Mouse (Mus musculus) testis, postnatal 10 days (tissue): ENCODE results near the gene Slc11a2.
A peak's percentile ranks its signal among the peaks of the same experiment; 100 is the strongest.
"Not testable (repeated sequence)": the region's sequence is repeated elsewhere in the genome, so short reads cannot be mapped to it uniquely, and the experiment has no call there.

ENCODE experiments used
- DNase-seq: peaks from one replicate; pipeline ENCODE4 v3.0.0; 2021; ENCODE audit warnings: low spot score

Slc11a2 gene

DNA sequence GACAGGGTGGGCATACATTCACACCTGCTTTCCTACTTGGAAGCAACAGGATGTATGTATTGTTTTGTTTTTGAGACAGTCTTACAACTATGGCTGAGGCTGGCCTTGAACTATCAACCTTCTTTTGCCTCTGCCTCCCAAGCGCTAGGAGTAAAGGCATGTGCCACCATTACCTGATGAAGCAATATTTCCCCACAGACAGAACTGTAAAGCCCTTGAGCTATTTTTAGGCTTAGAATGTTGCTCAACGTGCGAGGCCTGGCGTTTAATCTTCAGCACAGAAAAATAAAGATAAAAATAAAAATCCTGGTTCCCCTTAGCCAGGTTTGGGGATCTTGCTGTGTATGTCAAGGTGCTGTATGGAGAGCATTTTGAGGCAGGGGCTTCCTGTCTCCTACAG, 11.2 kb upstream of the Slc11a2 start:
- DNase-seq: no peak

GRCm38 (mm10) chr15:100433234-100433633, 8.4 kb upstream of the Slc11a2 start:
- DNase-seq: no peak

- DNase-seq: no peak
Measured at GRCm38 (mm10) chr15:100429959-100430565, 5.2 kb upstream of the Slc11a2 start.

- no peak for DNase-seq
Measured at GRCm38 (mm10) chr15:100428296-100428905, 3.5 kb upstream of the Slc11a2 start.

DNA sequence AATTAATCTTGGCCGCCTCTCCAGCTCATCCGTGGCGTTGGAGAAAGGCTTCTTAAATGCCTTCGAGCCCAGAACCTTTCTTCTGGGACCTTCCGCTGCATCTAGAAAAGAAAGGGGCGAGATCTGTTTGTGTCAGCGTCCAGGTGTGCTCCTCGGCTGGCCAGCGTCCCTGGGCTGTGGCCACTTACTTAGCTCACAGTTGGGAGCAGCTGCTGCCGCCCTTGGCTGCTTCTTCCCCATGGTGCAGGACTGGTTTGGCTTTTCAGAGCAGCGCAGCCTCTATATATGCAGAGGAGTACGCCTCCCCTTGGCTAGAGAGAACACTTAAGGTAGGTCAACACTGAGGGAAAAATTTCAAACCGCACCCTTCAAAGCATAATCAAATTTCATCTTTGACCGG, 956 bp downstream of the Slc11a2 start:
- peak; percentile 69 for DNase-seq

GRCm38 (mm10) chr15:100422899-100423860, 1.7 kb downstream of the Slc11a2 start:
- peak; percentile 98 for DNase-seq

- DNase-seq: peak; percentile 65
Measured at GRCm38 (mm10) chr15:100422476-100422875, 2.4 kb downstream of the Slc11a2 start.

- DNase-seq: not testable (repeated sequence)
Measured at GRCm38 (mm10) chr15:100421758-100422197, 3.1 kb downstream of the Slc11a2 start, which contains the start of gene Gm5475. Gene Gm5475, plus strand, starts transcription at chr15:100422147.

- DNase-seq: no peak
Measured at GRCm38 (mm10) chr15:100421059-100421757, 3.7 kb downstream of the Slc11a2 start.

DNA sequence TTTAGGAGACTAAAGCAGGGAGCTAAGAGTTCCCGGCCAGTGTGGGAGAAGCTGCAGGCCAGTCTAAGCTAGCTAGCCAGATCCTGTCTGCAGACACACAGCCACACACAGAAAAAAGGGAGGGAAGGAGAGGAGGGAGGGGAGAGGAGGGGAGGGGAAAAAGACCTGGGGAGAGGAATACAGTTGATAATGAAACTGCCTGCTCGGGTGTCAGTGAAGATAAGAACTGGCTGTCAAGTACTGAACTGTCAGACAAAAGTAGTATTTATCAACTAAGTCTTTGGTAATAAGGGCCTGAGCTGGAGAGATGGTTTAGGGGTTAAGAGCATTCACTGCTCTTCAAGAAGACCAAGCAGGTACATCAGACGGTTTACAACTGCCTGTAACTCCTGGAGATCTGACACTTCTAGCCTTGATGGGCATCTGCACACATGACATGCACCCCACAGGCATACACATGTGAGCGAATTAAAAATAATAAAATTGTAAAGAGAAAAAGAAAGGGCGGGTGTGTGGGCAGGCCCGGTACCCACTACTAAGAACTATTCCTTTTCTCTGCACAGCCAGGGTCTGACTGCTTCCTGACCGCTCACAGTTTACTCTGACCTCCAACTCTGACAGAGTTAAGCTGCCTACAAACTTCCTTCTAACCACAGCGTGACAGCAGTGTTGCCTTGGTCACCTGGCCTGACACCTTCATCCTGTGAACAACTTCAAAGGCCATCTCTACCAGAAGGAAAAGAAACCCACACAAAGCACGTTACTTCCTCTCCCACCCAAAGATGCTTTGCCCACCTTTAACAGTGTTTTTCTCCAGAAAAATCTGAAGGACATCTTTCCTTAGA, 4.7 kb downstream of the Slc11a2 start:
- DNase-seq: no peak

- no peak for DNase-seq
Measured at GRCm38 (mm10) chr15:100419311-100419710, 5.6 kb downstream of the Slc11a2 start.

DNA sequence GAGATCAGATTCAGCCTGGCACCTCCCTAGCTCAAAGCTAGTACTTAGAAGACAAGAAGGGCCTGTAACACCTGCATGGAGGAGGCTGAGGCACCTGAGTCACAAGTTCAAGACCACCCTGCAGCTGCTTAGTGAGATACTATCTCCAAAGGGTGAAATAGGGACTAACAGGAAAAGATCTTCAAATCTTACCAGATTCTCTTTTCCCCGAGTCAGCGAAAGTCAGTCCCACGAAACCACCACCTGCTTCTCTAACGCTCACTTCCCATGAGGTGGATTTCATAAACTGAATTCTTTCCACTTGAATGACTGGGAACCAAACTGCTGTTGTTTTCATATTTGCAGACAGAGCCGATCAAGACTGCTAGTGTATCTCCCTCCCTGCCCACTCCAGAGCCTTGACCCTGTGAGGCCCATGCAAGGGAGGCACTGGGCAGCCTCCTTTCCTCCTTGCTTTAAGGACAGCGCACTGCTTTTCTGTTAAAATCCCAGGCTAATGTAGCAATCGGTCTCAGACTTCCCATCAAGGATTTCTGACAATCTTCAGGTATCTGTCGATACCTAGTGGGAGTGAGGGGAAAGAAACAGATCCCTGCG, 6.9 kb downstream of the Slc11a2 start:
- DNase-seq: no peak

DNA sequence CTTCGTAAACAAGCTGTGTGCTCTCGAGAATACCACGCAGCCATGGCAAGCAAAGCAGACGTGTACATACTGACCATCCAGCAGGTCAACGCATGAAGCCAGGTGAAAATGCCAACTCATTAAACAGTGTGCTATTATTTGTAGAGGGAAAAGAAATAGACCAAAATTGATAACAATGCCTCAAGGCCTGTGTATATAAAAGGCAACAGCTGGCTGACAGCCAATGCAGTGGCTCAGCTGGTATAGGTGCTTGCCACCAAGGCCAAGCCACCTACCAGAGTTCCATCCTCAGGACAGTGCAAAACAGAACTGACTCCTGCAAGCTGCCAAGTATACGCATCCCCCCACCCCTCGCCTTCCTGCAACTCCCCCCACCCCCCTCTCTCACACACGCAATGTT, 9.2 kb downstream of the Slc11a2 start:
- DNase-seq: peak; percentile 59

- no peak for DNase-seq
Measured at GRCm38 (mm10) chr15:100414942-100415341, 9.9 kb downstream of the Slc11a2 start.

GRCm38 (mm10) chr15:100414011-100414410, 10.9 kb downstream of the Slc11a2 start:
- no peak for DNase-seq

GRCm38 (mm10) chr15:100413306-100413705, 11.6 kb downstream of the Slc11a2 start:
- DNase-seq: no peak

DNA sequence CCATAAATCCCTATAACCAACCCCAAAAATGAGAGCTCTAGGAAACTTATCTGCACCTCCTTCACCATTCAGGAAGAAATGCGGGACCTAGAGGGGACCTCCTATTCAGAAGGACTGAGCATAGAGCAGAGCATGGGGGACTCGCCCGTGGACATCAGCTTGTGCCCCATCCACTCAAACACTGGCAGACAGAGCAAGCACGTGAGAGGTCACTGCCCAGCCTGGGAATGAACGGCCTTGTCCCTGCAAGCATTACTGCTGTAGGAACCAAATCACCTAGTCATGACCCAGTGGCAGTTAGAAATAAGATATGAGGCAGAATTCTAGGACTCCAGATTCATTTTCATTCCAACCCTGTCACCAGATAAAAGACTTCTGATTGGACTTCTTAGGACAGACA, 13.1 kb downstream of the Slc11a2 start:
- no peak for DNase-seq

DNA sequence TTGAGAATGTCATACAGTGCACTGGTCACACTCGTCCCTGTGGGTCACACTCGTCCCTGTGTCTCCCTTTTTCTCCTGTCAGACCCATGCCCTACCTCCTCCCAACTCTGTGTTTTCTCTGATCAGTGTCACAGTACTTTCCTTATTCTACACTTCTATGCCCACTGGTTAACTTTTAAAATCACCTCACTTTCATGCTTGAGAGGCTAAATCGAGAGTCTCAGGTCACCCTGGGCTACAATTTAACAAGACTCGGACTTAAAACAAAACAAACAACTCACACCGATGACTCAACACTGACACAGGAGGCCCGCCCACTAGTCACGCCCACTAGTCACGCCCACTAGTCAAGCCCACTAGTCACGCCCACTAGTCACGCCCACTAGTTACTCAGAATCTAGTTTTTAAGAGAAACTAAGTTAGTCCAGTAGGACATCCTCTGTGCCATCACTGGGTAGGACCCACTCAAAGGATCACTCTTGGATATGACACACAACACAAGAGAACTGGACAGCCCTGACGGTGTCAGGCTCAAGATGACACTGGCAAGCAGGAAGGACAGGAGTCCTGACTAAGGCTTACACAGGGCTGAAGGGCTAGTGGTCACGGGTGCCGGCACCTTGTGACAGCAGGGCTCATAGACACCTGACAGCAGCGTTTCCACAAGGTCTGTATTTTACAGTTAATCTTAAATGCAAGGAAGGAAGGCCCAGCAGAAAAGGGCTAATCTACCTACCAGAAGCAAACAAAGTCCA, 13.8 kb downstream of the Slc11a2 start:
- no peak for DNase-seq

DNA sequence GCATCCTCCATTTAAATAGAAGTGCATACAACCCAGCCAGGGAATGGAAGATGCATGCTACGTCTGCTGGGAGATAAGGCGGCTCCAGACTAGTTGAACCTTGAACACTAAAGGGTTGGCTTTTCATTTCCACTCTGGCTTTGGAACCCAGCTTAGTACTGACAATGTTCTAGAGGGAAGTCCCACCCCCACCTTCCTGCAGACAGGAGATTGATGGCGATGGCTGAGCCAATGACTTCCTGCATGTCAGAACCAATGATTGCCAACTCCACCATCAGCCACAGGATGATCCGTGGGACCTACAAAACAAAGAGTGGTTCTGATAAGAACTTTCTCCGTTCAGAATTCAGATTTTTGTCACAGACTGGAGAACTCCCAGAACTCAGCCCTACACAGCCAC, 18.8 kb downstream of the Slc11a2 start:
- no peak for DNase-seq
